Mouse (Mus musculus): ENCODE measurements around the gene Smad1. TPM values are rescaled to one million over a fixed set of nuclear protein-coding genes. Genes with fewer than 3 reads are reported as not detected.

Gene Smad1
- polyA plus RNA-seq, 1 experiment, result 69.3 TPM

GRCm38 (mm10) chr8:79292712-79293264 is 106.5 kb downstream of the Smad1 start:
- TF ChIP-seq CTCF (IDR thresholded peaks at IDR 0.05; ENCODE audit: borderline replicate concordance, extremely low read depth, insufficient read depth, insufficient read length) (no peak), POLR2A (IDR thresholded peaks at IDR 0.05; ENCODE audit: borderline replicate concordance, extremely low read depth, insufficient read depth, insufficient read length, poor library complexity, severe bottlenecking) (no peak)
- no peak for DNase-seq (ENCODE audit: low read depth)

GRCm38 (mm10) chr8:79289592-79289991 is 109.7 kb downstream of the Smad1 start:
- DNase-seq (ENCODE audit: low read depth), result no peak
- TF ChIP-seq POLR2A (IDR thresholded peaks at IDR 0.05; ENCODE audit: borderline replicate concordance, extremely low read depth, insufficient read depth, insufficient read length, poor library complexity, severe bottlenecking), result no peak
- no peak for TF ChIP-seq CTCF (IDR thresholded peaks at IDR 0.05; ENCODE audit: borderline replicate concordance, extremely low read depth, insufficient read depth, insufficient read length)

GRCm38 (mm10) chr8:79288681-79289080 is 110.6 kb downstream of the Smad1 start:
- DNase-seq (ENCODE audit: low read depth), result no peak
- TF ChIP-seq POLR2A (IDR thresholded peaks at IDR 0.05; ENCODE audit: borderline replicate concordance, extremely low read depth, insufficient read depth, insufficient read length, poor library complexity, severe bottlenecking), result no peak
- no peak for TF ChIP-seq CTCF (IDR thresholded peaks at IDR 0.05; ENCODE audit: borderline replicate concordance, extremely low read depth, insufficient read depth, insufficient read length)

Other genes starting within 250 kb of the Smad1 start
- not detected in 2 replicates for gene 1700011L22Rik, start 150.9 kb downstream of the Smad1 start, polyA plus RNA-seq (2012; rRNA removed)
- 18.3 and 19.3 TPM in 2 replicates for gene Mmaa, start 104.6 kb downstream of the Smad1 start, polyA plus RNA-seq (2012; rRNA removed)
- 27.1 and 28.9 TPM in 2 replicates for gene Otud4, start 240.1 kb upstream of the Smad1 start, polyA plus RNA-seq (2012; rRNA removed)